Mouse (Mus musculus): ENCODE data around the gene Slc22a21. TPM values are rescaled to one million over a fixed set of nuclear protein-coding genes. Genes with fewer than 3 reads are reported as not detected.

Slc22a21 gene
- polyA plus RNA-seq, 1 experiment from 2014 or later, result 3.5 TPM

DNA sequence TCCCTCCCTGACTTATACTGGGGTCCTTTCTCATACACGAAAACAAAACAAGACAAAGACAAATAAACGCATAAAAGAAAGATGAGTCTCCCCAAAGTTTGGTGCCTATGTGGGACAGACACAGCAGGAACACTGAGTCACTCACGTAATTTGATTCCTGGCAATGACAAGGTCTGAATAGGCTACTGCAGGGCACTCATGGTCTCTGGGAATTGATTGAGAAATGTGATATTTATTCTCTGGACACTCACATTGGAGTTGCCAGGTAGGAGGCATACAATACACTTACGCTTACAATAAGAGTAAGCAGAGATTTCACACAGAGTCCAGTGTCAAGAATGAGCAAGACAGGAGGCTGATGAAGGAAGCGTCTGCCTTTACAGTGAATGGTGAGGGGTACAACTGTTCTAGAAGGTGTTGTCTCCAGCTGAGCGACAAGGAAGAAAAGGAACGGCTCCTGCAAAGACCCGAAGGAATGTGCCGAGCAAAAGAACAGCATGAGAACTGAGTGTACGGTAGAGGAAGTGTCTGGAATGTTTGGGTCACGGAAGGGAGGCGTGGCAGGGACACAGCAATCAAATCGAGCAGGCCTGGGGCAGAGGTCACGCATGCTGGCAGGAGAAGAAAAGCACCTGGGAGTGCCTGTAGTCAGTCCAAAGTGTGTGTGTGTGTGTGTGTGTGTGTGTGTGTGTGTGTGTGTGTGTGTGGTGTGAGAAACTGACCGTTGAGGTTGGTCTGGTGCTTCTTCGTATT, 76.2 kb downstream of the Slc22a21 start:
- no peak overlapping the region for H3K9ac ChIP-seq (ENCODE audit: low read length)
- ATAC-seq (replicated peaks; ENCODE audit: low FRiP score) (no peak), DNase-seq (ENCODE audit: low spot score) (peak; percentile 55)
- H3K27me3 ChIP-seq (ENCODE audit: control insufficient read depth, insufficient read depth, low read length), result no peaks in the 10 kb centered on the region
- 55% methylated on average over 16 of the region's 16 CpGs for WGBS
- no peak overlapping the region for H3K4me3 ChIP-seq (ENCODE audit: low read depth, low read length)
- H3K4me1 ChIP-seq (replicated peaks; ENCODE audit: control insufficient read depth, insufficient read depth, low read length), result 0 out of 2 replicates have a peak, but pooled peaks cover 2% of the 10 kb centered on the region
- no peak overlapping the region for H3K4me2 ChIP-seq (ENCODE audit: low read depth, low read length, severe bottlenecking)
- H3K9me3 ChIP-seq (ENCODE audit: control insufficient read depth, low read length), result no peaks in the 10 kb centered on the region
- H3K27ac ChIP-seq (ENCODE audit: low read depth, low read length), result no peak overlapping the region
- no peaks in the 10 kb centered on the region for H3K36me3 ChIP-seq (ENCODE audit: control insufficient read depth, insufficient read depth, low read length)

DNA sequence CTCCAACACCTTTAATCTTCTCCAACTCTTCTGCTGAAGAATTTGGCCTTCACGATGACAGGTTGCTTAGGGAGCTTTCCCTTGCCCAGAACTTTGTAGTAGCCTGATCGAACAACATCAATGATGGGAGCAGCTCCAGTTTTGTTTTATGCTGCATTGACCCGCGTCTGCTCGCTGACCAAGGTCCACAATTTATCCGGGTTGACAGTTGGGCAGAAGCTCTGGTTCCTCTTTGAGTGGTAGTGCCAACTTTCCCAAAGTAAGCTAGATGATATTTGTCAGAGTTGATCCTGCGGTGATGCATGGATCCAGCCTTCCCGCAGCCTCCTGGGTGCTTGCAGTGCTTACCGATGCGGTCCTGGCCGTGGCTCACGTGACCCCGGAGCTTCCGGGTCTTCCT, 77.4 kb downstream of the Slc22a21 start:
- Histone ChIP-seq H3K36me3 (ENCODE audit: control insufficient read depth, insufficient read depth, low read length) (no peaks in the 10 kb centered on the region), H3K4me1 (replicated peaks; ENCODE audit: control insufficient read depth, insufficient read depth, low read length) (0 out of 2 replicates have a peak, but pooled peaks cover 2% of the 10 kb centered on the region), H3K27ac (ENCODE audit: low read depth, low read length) (no peak overlapping the region), H3K27me3 (ENCODE audit: control insufficient read depth, insufficient read depth, low read length) (no peaks in the 10 kb centered on the region), H3K9ac (ENCODE audit: low read length) (no peak overlapping the region), H3K4me3 (ENCODE audit: low read depth, low read length) (no peak overlapping the region), H3K4me2 (ENCODE audit: low read depth, low read length, severe bottlenecking) (no peak overlapping the region), H3K9me3 (ENCODE audit: control insufficient read depth, low read length) (no peaks in the 10 kb centered on the region)
- WGBS, result 96% methylated on average over 14 of the region's 14 CpGs
- DNase-seq (ENCODE audit: low spot score) (no peak), ATAC-seq (replicated peaks; ENCODE audit: low FRiP score) (no peak)

DNA sequence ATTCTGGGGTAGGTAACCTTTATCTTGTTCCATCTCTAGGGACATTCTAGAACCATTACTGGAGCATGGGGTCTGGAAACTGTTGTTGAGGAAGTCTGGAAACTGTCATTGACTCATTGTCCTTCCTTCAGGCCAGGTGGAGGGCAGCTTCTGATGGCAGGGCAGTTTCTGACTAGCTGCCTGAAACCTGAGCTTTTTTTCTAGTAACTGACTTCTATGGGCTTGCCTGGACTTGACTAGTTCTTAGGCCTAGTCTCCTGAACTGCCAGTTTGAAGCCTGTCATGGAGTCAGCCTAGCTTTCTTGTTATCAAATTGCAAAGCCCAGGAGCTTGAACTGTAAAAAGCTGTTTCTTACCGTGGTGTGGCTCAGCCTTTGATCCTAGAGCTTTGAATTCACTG, 79.1 kb downstream of the Slc22a21 start:
- no peak overlapping the region for H3K4me2 ChIP-seq (ENCODE audit: low read depth, low read length, severe bottlenecking)
- no peak for DNase-seq (ENCODE audit: low spot score)
- ATAC-seq (replicated peaks; ENCODE audit: low FRiP score), result no peak
- no peaks in the 10 kb centered on the region for H3K9me3 ChIP-seq (ENCODE audit: control insufficient read depth, low read length)
- no peaks in the 10 kb centered on the region for H3K36me3 ChIP-seq (ENCODE audit: control insufficient read depth, insufficient read depth, low read length)
- H3K4me1 ChIP-seq (replicated peaks; ENCODE audit: control insufficient read depth, insufficient read depth, low read length), result 0 out of 2 replicates have a peak, but pooled peaks cover 2% of the 10 kb centered on the region
- no peaks in the 10 kb centered on the region for H3K27me3 ChIP-seq (ENCODE audit: control insufficient read depth, insufficient read depth, low read length)
- H3K27ac ChIP-seq (ENCODE audit: low read depth, low read length), result no peak overlapping the region
- no peak overlapping the region for H3K4me3 ChIP-seq (ENCODE audit: low read depth, low read length)
- WGBS, result 64% methylated on average over 1 of the region's 1 CpGs
- no peak overlapping the region for H3K9ac ChIP-seq (ENCODE audit: low read length)

DNA sequence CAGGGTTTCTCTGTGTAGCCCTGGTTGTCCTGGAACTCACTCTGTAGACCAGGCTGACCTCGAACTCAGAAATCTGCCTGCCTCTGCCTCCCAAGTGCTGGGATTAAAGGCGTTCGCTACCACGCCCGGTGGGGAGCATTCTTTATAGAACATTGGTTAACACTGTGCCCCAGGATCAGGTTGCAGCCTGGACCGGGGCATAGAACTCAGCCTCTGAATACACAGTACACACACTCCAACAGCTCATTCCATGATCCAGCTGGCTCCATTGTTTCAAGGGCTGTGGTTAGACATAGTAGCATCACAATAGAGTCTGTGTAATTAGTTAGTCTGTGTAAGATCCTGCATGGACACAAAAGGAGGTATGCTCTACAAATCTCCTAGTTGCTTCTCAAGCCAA, 80.2 kb downstream of the Slc22a21 start:
- Histone ChIP-seq H3K27ac (ENCODE audit: low read depth, low read length) (no peak overlapping the region), H3K4me3 (ENCODE audit: low read depth, low read length) (no peak overlapping the region), H3K36me3 (ENCODE audit: control insufficient read depth, insufficient read depth, low read length) (no peaks in the 10 kb centered on the region), H3K9ac (ENCODE audit: low read length) (no peak overlapping the region), H3K4me1 (replicated peaks; ENCODE audit: control insufficient read depth, insufficient read depth, low read length) (0 out of 2 replicates have a peak, but pooled peaks cover 2% of the 10 kb centered on the region), H3K4me2 (ENCODE audit: low read depth, low read length, severe bottlenecking) (no peak overlapping the region), H3K27me3 (ENCODE audit: control insufficient read depth, insufficient read depth, low read length) (no peaks in the 10 kb centered on the region), H3K9me3 (ENCODE audit: control insufficient read depth, low read length) (no peaks in the 10 kb centered on the region)
- WGBS, result 85% methylated on average over 6 of the region's 6 CpGs
- DNase-seq (ENCODE audit: low spot score) (no peak), ATAC-seq (replicated peaks; ENCODE audit: low FRiP score) (no peak)

Other genes with a start within 250 kb of the Slc22a21 start
- gene Irf1, start 210.3 kb downstream of the Slc22a21 start, polyA plus RNA-seq (2014; fragmentation: Nextera tagmentation; extraction: Ambion mirVana), result 4.0 and 4.3 TPM in 2 replicates
- gene Gm17334, start 207.1 kb downstream of the Slc22a21 start, polyA plus RNA-seq (2014; fragmentation: Nextera tagmentation; extraction: Ambion mirVana), result not detected in 2 replicates
- not detected in 2 replicates for gene Gm12216, start 121.1 kb downstream of the Slc22a21 start, polyA plus RNA-seq (2014; fragmentation: Nextera tagmentation; extraction: Ambion mirVana)
- gene Slc22a5, start 88.7 kb downstream of the Slc22a21 start, polyA plus RNA-seq (2014; fragmentation: Nextera tagmentation; extraction: Ambion mirVana), result 7.1 TPM in 2 replicates
- gene Slc22a4, start 47.8 kb upstream of the Slc22a21 start, polyA plus RNA-seq (2014; fragmentation: Nextera tagmentation; extraction: Ambion mirVana), result 1.8 and 2.7 TPM in 2 replicates
- gene Pdlim4, start 88.7 kb upstream of the Slc22a21 start, polyA plus RNA-seq (2014; fragmentation: Nextera tagmentation; extraction: Ambion mirVana), result 45.3 and 48.6 TPM in 2 replicates
- 16.0 and 16.4 TPM in 2 replicates for gene P4ha2, start 119.8 kb upstream of the Slc22a21 start, polyA plus RNA-seq (2014; fragmentation: Nextera tagmentation; extraction: Ambion mirVana)